29 mouse cellular contexts compared by ENCODE assay signal in the genomic region with DNA sequence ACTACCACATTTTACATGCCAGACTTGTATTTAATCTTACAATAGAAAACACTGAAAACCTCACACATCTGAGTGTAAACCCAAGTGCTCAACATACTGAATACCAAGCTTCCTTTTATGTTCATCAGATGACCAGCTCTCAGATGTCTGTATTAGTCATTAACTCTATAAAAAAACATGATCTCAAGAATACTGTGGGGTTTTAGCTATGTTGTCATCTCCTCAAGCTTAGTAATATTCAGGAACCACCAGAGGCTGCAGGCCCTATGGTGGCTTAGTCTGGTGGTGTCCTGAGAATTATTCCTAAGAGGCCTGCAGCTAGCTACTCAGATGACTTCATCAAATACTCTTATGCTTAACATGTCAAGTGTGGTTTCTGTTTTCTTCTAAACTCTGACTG. TPM values are rescaled to one million over a fixed set of nuclear protein-coding genes. Genes with fewer than 3 reads are reported as not detected.
DNase-seq lines count a peak whose midpoint lies in the region; ATAC-seq and TF ChIP-seq lines count a peak whose summit lies in the region.
"Had no signal": no experiment of that assay in that cellular context is flagged by ENCODE, and none has a peak within 500 bp of the region (broad histone marks: within the 10 kb centered on the region; RNA-seq: fewer than 3 reads in every experiment).

No protein-coding gene starts in this region.

- TF ChIP-seq RAD21 in CH12.LX (IDR thresholded peaks at IDR 0.05; ENCODE audit: low read depth, low read length): no peak

- DNase-seq in heart, adult 11 months: peak; percentile 85
- no peak for DNase-seq in heart, postnatal 14 days
- no peak for DNase-seq in CH12.LX (ENCODE audit: extremely low read depth)
- no peak for DNase-seq in cerebellum, postnatal 25 days
- no peak for DNase-seq in cerebellum, adult 8-10 months
- DNase-seq: adrenal gland, adult 8-10 months; adrenal gland, postnatal 36 days; cerebellum, adult 11 months; cerebellum, adult 9-10 months; cerebellum, postnatal 36 days; gastrocnemius, postnatal 14 days; heart, postnatal 10 days; kidney, adult 18-20 months had no signal

- TF ChIP-seq CTCF in CH12.LX (conservative IDR thresholded peaks at IDR 0.05 in 1 of 2, IDR thresholded peaks at IDR 0.05 in 1 of 2; ENCODE audit: low read depth in 2 of 2, low read length in 2 of 2): no peak
- TF ChIP-seq CTCF in bone marrow macrophage, adult 2 months (IDR thresholded peaks at IDR 0.05; ENCODE audit: low read depth, low read length): no peak

- no peaks in the 10 kb centered on the region for H3K79me2 ChIP-seq in CH12.LX (replicated peaks; ENCODE audit: control insufficient read depth, extremely low read depth, insufficient read depth, poor library complexity, severe bottlenecking)

- no peak for TF ChIP-seq EP300 in CH12.LX (IDR thresholded peaks at IDR 0.05; ENCODE audit: low read length)

- no peak for TF ChIP-seq POLR2A in CH12.LX (IDR thresholded peaks at IDR 0.05; ENCODE audit: low read depth, low read length)
- TF ChIP-seq POLR2A in bone marrow macrophage, adult 2 months (IDR thresholded peaks at IDR 0.05; ENCODE audit: borderline replicate concordance, low read depth, low read length): no peak

- H3K9ac ChIP-seq in CH12.LX (ENCODE audit: insufficient read depth, low read depth): no peak overlapping the region
- no peak overlapping the region for H3K9ac ChIP-seq in intestine, embryonic 15.5 days
- H3K9ac ChIP-seq: embryonic facial prominence, embryonic 15.5 days; forebrain, embryonic 12.5 days; heart, embryonic 13.5 days; hindbrain, embryonic 13.5 days had no signal

- no peak overlapping the region for H3K27ac ChIP-seq in CH12.LX (ENCODE audit: insufficient read depth, low read depth)
- H3K27ac ChIP-seq in bone marrow macrophage, adult 2 months (ENCODE audit: insufficient read depth, low read depth, low read length): peak overlapping the region; percentile 98
- no peak overlapping the region for H3K27ac ChIP-seq in intestine, embryonic 15.5 days
- H3K27ac ChIP-seq: embryonic facial prominence, embryonic 15.5 days; forebrain, embryonic 12.5 days; heart, embryonic 13.5 days; hindbrain, embryonic 13.5 days; hindbrain, postnatal 0 days had no signal

- no peak overlapping the region for H3K4me3 ChIP-seq in CH12.LX (replicated peaks in 1 of 3; ENCODE audit: low read depth in 2 of 3, low read length in 2 of 3, poor library complexity in 1 of 3)
- no peak overlapping the region for H3K4me3 ChIP-seq in bone marrow macrophage, adult 2 months (ENCODE audit: insufficient read depth, low read length)
- no peak overlapping the region for H3K4me3 ChIP-seq in intestine, embryonic 15.5 days (replicated peaks)
- H3K4me3 ChIP-seq: embryonic facial prominence, embryonic 15.5 days; forebrain, embryonic 12.5 days; heart, embryonic 13.5 days; hindbrain, embryonic 13.5 days had no signal

- H3K9me3 ChIP-seq in CH12.LX (replicated peaks; ENCODE audit: low read length): no peaks in the 10 kb centered on the region
- H3K9me3 ChIP-seq in intestine, embryonic 15.5 days: no peaks in the 10 kb centered on the region
- H3K9me3 ChIP-seq: embryonic facial prominence, embryonic 15.5 days; forebrain, embryonic 12.5 days; heart, embryonic 13.5 days; hindbrain, embryonic 13.5 days had no signal

- no peaks in the 10 kb centered on the region for H3K4me1 ChIP-seq in CH12.LX (ENCODE audit: control insufficient read depth in 1 of 2, insufficient read depth in 2 of 2)
- peaks cover 32% of the 10 kb centered on the region for H3K4me1 ChIP-seq in bone marrow macrophage, adult 2 months (ENCODE audit: control insufficient read depth, insufficient read depth, low read length)
- H3K4me1 ChIP-seq in intestine, embryonic 15.5 days (replicated peaks): no peaks in the 10 kb centered on the region
- H3K4me1 ChIP-seq: embryonic facial prominence, embryonic 15.5 days; forebrain, embryonic 12.5 days; heart, embryonic 13.5 days; hindbrain, embryonic 13.5 days had no signal

- in situ Hi-C loops in CH12.LX (cut with MboI; ENCODE audit: low pct_ligation_motif_present, low pct_unique_long_range_greater_than_20kb, low sequenced_read_pairs): no loop called here

- no peaks in the 10 kb centered on the region for H3K36me3 ChIP-seq in CH12.LX (replicated peaks in 1 of 2; ENCODE audit: control insufficient read depth in 1 of 2, insufficient read depth in 1 of 2, low read length in 1 of 2)
- H3K36me3 ChIP-seq in intestine, embryonic 15.5 days: no peaks in the 10 kb centered on the region
- H3K36me3 ChIP-seq: embryonic facial prominence, embryonic 15.5 days; forebrain, embryonic 12.5 days; heart, embryonic 13.5 days; hindbrain, embryonic 13.5 days had no signal

- dilution Hi-C loops in CH12.LX (cut with MboI; ENCODE audit: extremely low pct_ligation_motif_present, extremely low pct_unique_long_range_greater_than_20kb, low sequenced_read_pairs): no loop called here

- no peaks in the 10 kb centered on the region for H3K27me3 ChIP-seq in CH12.LX (replicated peaks)
- H3K27me3 ChIP-seq in intestine, embryonic 15.5 days (replicated peaks): no peaks in the 10 kb centered on the region
- H3K27me3 ChIP-seq: embryonic facial prominence, embryonic 15.5 days; forebrain, embryonic 12.5 days; heart, embryonic 13.5 days; hindbrain, embryonic 13.5 days had no signal

- no peak overlapping the region for H3K4me2 ChIP-seq in CH12.LX (ENCODE audit: insufficient read depth, low read depth, poor library complexity, severe bottlenecking)
- no peak overlapping the region for H3K4me2 ChIP-seq in intestine, embryonic 15.5 days (replicated peaks)
- H3K4me2 ChIP-seq: embryonic facial prominence, embryonic 15.5 days; forebrain, embryonic 12.5 days; heart, embryonic 13.5 days; hindbrain, embryonic 13.5 days had no signal

- intact Hi-C loops in heart, postnatal 14 days (cut with DNase I): no loop called here

- no peak for ATAC-seq in intestine, embryonic 15.5 days
- ATAC-seq: CD4-positive, CD25-positive, alpha-beta regulatory T cell, adult 4 months; forebrain, embryonic 16.5 days; hindbrain, postnatal 0 days had no signal

TF ChIP-seq in CH12.LX, 34 proteins besides CTCF, POLR2A, EP300 and RAD21:
- TF ChIP-seq ETS1 (conservative IDR thresholded peaks at IDR 0.05; ENCODE audit: low read depth, low read length): peak; percentile 32; the same call in 1 of the 2 replicates
- TF ChIP-seq KAT2A (IDR thresholded peaks at IDR 0.05; ENCODE audit: insufficient replicate concordance, low read length): no peak
TF ChIP-seq in CH12.LX: peak in this region for 1.

RNA-seq across cellular contexts. Expression of gene Itga5, which starts 27.0 kb away (rescaled TPM):
- 10 to 100 TPM; 61.1 to 70.4 TPM for total RNA-seq in heart, postnatal 14 days (2021)
- 0.17 and 0.21 TPM in 2 replicates for total RNA-seq in CH12.LX (2012; rRNA removed)
- 0.07 and 0.28 TPM in 2 replicates for total RNA-seq in CH12.LX (2014; rRNA removed)
- 1.6 and 1.8 TPM in 2 replicates for polyA plus RNA-seq in CH12.LX (2012; ENCODE audit: insufficient read length, low read depth)
- 34.0 and 37.3 TPM in 2 replicates for polyA plus RNA-seq in bone marrow macrophage, adult 2 months (2012; ENCODE audit: insufficient read depth, insufficient read length, missing spikeins)
- polyA plus RNA-seq in intestine, embryonic 15.5 days (2015; fragmentation: Nextera tagmentation; extraction: Ambion mirVana): 44.8 and 45.5 TPM in 2 replicates

RNA-seq across cellular contexts. Expression of gene Gtsf1, which starts 36.7 kb away (rescaled TPM):
- total RNA-seq in heart, postnatal 14 days (2021): under 1 TPM in 1 of 2 experiments, not detected in 1; 0.34 TPM
- total RNA-seq in CH12.LX (2012; rRNA removed) (0.21 TPM in 1 of 2 replicates, not detected in the other), CH12.LX (2014; rRNA removed) (not detected in 2 replicates)
- polyA plus RNA-seq in CH12.LX (2012; ENCODE audit: insufficient read length, low read depth): not detected in 2 replicates
- polyA plus RNA-seq in bone marrow macrophage, adult 2 months (2012; ENCODE audit: insufficient read depth, insufficient read length, missing spikeins): not detected in 2 replicates
- not detected in 2 replicates for polyA plus RNA-seq in intestine, embryonic 15.5 days (2015; fragmentation: Nextera tagmentation; extraction: Ambion mirVana)
- total RNA-seq: adrenal gland, adult 8-10 months; adrenal gland, postnatal 36 days; gastrocnemius, adult 18-20 months; gastrocnemius, postnatal 14 days; hematopoietic stem cell, adult 5-6 weeks; hindbrain, postnatal 0 days had no signal
- polyA plus RNA-seq: brain, embryonic 14.5 days; CD4-positive, CD25-positive, alpha-beta regulatory T cell, adult 4 months; embryonic facial prominence, embryonic 15.5 days; forebrain, embryonic 12.5 days; forebrain, embryonic 16.5 days; hindbrain, embryonic 13.5 days; intestine, embryonic 14.5 days had no signal

RNA-seq across cellular contexts. Expression of gene Zfp385a, which starts 53.7 kb away (rescaled TPM):
- 10 to 100 TPM; 16.6 to 18.4 TPM for total RNA-seq in heart, postnatal 14 days (2021)
- 2.7 and 3.1 TPM in 2 replicates for total RNA-seq in CH12.LX (2012; rRNA removed)
- 1.0 and 1.2 TPM in 2 replicates for total RNA-seq in CH12.LX (2014; rRNA removed)
- 45.2 and 59.9 TPM in 2 replicates for polyA plus RNA-seq in CH12.LX (2012; ENCODE audit: insufficient read length, low read depth)
- polyA plus RNA-seq in bone marrow macrophage, adult 2 months (2012; ENCODE audit: insufficient read depth, insufficient read length, missing spikeins): 73.0 and 86.1 TPM in 2 replicates
- polyA plus RNA-seq in intestine, embryonic 15.5 days (2015; fragmentation: Nextera tagmentation; extraction: Ambion mirVana): 5.6 TPM in 2 replicates
- polyA plus RNA-seq: CD4-positive, CD25-positive, alpha-beta regulatory T cell, adult 4 months had no signal

RNA-seq across cellular contexts. Expression of gene Gtsf2, which starts 54.7 kb away (rescaled TPM):
- total RNA-seq in heart, postnatal 14 days (2021): not detected
- total RNA-seq in CH12.LX (2012; rRNA removed) (not detected in 2 replicates), CH12.LX (2014; rRNA removed) (not detected in 2 replicates)
- polyA plus RNA-seq in CH12.LX (2012; ENCODE audit: insufficient read length, low read depth): not detected in 2 replicates
- polyA plus RNA-seq in bone marrow macrophage, adult 2 months (2012; ENCODE audit: insufficient read depth, insufficient read length, missing spikeins): not detected in 2 replicates
- not detected in 2 replicates for polyA plus RNA-seq in intestine, embryonic 15.5 days (2015; fragmentation: Nextera tagmentation; extraction: Ambion mirVana)
- total RNA-seq: adrenal gland, adult 8-10 months; adrenal gland, postnatal 36 days; gastrocnemius, adult 18-20 months; gastrocnemius, postnatal 14 days; heart, adult 8-10 months; heart, postnatal 10 days; hematopoietic stem cell, adult 5-6 weeks; hindbrain, postnatal 0 days; MEL had no signal
- polyA plus RNA-seq: brain, embryonic 14.5 days; CD4-positive, CD25-positive, alpha-beta regulatory T cell, adult 4 months; embryonic facial prominence, embryonic 11.5 days; embryonic facial prominence, embryonic 15.5 days; forebrain, embryonic 12.5 days; forebrain, embryonic 16.5 days; heart, embryonic 13.5 days; hindbrain, embryonic 13.5 days; intestine, embryonic 14.5 days had no signal

Comparison
In these comparisons a context has a peak if more than half of its experiments do, and no peak if none do; other contexts are left out.
1. RNA of gene Itga5, which starts 27.0 kb away (polyA plus RNA-seq): 44.8 to 45.5 TPM in intestine, embryonic 15.5 days and 34.0 to 37.3 TPM in bone marrow macrophage, adult 2 months; 1.6 to 1.8 TPM in CH12.LX; every median in the first group is over 10 times any median in the second.